Mouse (Mus musculus): ENCODE measurements at regions not wholly inside any gene's neighbourhood (a gene's known extent, or its start where the extent isn't known, plus 50 kb on each side); places are given as distances from the start of the nearest gene placed in this dataset.
A peak's percentile ranks its signal among the peaks of the same experiment; 100 is the strongest.

DNA sequence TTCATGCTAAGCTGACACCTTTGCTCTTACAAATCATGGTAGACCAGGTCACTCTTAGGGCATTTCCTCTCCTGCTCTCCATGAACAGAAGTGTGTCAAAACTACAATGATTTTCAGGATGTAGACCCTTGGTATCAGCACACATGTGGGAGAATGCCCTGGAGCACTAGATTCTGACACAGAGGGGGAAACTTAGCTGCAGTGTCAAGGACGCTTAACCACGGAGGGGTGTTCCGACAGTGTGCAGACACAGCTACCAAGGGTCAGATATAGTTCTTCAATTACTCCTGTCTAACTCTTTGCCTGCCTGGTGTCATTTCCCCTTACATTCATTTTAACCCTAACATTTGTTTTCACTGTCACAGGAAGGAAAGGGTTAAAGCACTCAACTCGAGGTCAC, 226.4 kb upstream of the Adamts16 start:
- WGBS, result 3% methylated on average over 4 of the region's 4 CpGs
- Histone ChIP-seq H3K27me3 (replicated peaks; ENCODE audit: control insufficient read depth, insufficient read depth, low read length) (no peaks in the 10 kb centered on the region), H3K9ac (ENCODE audit: low read depth, low read length) (no peak overlapping the region), H3K27ac (replicated peaks; ENCODE audit: low read depth, low read length) (no peak overlapping the region), H3K4me1 (ENCODE audit: control insufficient read depth, insufficient read depth, low read length) (0 out of 2 replicates have a peak, but pooled peaks cover 11% of the 10 kb centered on the region), H3K9me3 (ENCODE audit: control insufficient read depth, low read length) (no peaks in the 10 kb centered on the region), H3K4me2 (ENCODE audit: low read depth, low read length) (no peak overlapping the region), H3K4me3 (ENCODE audit: low read depth, low read length) (no peak overlapping the region), H3K36me3 (ENCODE audit: control insufficient read depth, insufficient read depth, low read length) (no peaks in the 10 kb centered on the region)
- ATAC-seq (ENCODE audit: low read depth), result no peak
- DNase-seq (ENCODE audit: low spot score), result no peak

DNA sequence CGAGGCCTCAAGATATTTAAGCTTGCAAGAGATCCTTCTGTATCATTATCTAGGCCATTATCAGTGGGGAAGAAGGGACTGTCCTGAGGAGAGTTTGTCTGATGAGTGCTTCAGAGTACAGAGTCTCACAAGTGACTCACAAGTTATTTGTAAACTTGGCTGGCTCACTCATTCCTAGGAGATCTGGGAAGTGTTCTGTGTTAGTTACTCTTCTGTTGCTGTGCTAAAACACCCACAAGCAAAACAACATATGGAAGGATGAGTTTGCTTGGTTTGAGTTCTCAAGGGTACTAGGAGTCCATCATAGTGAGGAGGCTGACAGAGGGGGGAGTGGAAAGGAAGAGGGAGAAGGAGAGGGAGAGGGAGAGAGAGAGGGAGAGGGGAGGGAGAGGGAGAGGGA, 224.0 kb upstream of the Adamts16 start:
- H3K9me3 ChIP-seq (ENCODE audit: control insufficient read depth, low read length), result no peaks in the 10 kb centered on the region
- H3K27ac ChIP-seq (replicated peaks; ENCODE audit: low read depth, low read length), result no peak overlapping the region
- DNase-seq (ENCODE audit: low spot score) (peak; percentile 34), ATAC-seq (ENCODE audit: low read depth) (no peak)
- no peak overlapping the region for H3K4me3 ChIP-seq (ENCODE audit: low read depth, low read length)
- H3K4me1 ChIP-seq (ENCODE audit: control insufficient read depth, insufficient read depth, low read length), result 0 out of 2 replicates have a peak, but pooled peaks cover 11% of the 10 kb centered on the region
- no peak overlapping the region for H3K9ac ChIP-seq (ENCODE audit: low read depth, low read length)
- no peak overlapping the region for H3K4me2 ChIP-seq (ENCODE audit: low read depth, low read length)
- H3K27me3 ChIP-seq (replicated peaks; ENCODE audit: control insufficient read depth, insufficient read depth, low read length), result no peaks in the 10 kb centered on the region
- no peaks in the 10 kb centered on the region for H3K36me3 ChIP-seq (ENCODE audit: control insufficient read depth, insufficient read depth, low read length)
- 48% methylated on average over 1 of the region's 1 CpGs for WGBS

DNA sequence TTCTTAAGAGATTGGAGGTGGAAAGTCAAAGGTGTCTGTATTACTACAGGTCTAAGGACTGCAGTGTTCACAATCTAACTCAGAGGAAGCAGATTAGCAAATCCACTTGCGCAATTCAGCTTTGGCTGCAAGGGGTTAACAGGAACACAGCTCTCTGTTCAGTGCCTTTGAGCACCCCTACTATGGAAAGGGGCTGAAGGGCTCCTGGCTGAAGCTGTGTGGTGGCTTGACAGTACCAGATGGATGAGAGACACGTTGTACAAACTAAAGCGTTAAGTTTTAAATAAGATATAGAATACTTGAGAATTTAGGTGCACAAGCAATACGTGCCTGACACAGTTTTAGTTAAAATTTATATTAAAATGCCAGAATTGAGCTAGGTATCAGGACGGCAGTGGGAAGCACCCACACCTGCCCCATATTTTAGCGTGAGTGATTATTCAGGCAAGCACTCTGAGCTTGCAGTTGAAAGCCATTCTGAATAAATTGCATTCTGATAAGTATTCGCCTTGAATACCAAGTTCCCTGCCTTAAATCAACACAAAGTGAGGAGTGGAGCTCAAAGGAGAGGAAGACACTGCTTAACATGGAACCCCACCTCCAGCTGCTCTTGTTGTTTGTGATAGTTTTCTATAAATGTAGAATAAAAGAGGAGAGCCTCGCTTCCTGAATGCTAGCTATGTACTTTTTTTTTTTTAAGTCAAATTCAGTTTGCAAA, 223.1 kb upstream of the Adamts16 start:
- no peaks in the 10 kb centered on the region for H3K27me3 ChIP-seq (replicated peaks; ENCODE audit: control insufficient read depth, insufficient read depth, low read length)
- 0 out of 2 replicates have a peak, but pooled peaks cover 11% of the 10 kb centered on the region for H3K4me1 ChIP-seq (ENCODE audit: control insufficient read depth, insufficient read depth, low read length)
- no peak overlapping the region for H3K9ac ChIP-seq (ENCODE audit: low read depth, low read length)
- H3K4me2 ChIP-seq (ENCODE audit: low read depth, low read length), result no peak overlapping the region
- no peak for ATAC-seq (ENCODE audit: low read depth)
- 66% methylated on average over 8 of the region's 8 CpGs for WGBS
- no peak overlapping the region for H3K4me3 ChIP-seq (ENCODE audit: low read depth, low read length)
- no peaks in the 10 kb centered on the region for H3K9me3 ChIP-seq (ENCODE audit: control insufficient read depth, low read length)
- no peak overlapping the region for H3K27ac ChIP-seq (replicated peaks; ENCODE audit: low read depth, low read length)
- no peaks in the 10 kb centered on the region for H3K36me3 ChIP-seq (ENCODE audit: control insufficient read depth, insufficient read depth, low read length)
- DNase-seq (ENCODE audit: low spot score), result no peak

- Histone ChIP-seq H3K27me3 (replicated peaks; ENCODE audit: control insufficient read depth, insufficient read depth, low read length) (peaks cover 4% of the 10 kb centered on the region; the same call in 1 of the 2 replicates), H3K9ac (ENCODE audit: low read depth, low read length) (no peak overlapping the region), H3K4me2 (ENCODE audit: low read depth, low read length) (no peak overlapping the region), H3K27ac (replicated peaks; ENCODE audit: low read depth, low read length) (no peak overlapping the region), H3K4me3 (ENCODE audit: low read depth, low read length) (no peak overlapping the region), H3K9me3 (ENCODE audit: control insufficient read depth, low read length) (no peaks in the 10 kb centered on the region), H3K36me3 (ENCODE audit: control insufficient read depth, insufficient read depth, low read length) (no peaks in the 10 kb centered on the region), H3K4me1 (ENCODE audit: control insufficient read depth, insufficient read depth, low read length) (0 out of 2 replicates have a peak, but pooled peaks cover 5% of the 10 kb centered on the region)
- ATAC-seq (ENCODE audit: low read depth) (no peak), DNase-seq (ENCODE audit: low spot score) (peak; percentile 11)
- 61% methylated on average over 21 of the region's 21 CpGs for WGBS
Measured at GRCm38 (mm10) chr13:71053361-71054264, 212.0 kb upstream of the Adamts16 start.

GRCm38 (mm10) chr13:71050646-71051045, 209.0 kb upstream of the Adamts16 start:
- H3K27ac ChIP-seq (replicated peaks; ENCODE audit: low read depth, low read length), result no peak overlapping the region
- H3K36me3 ChIP-seq (ENCODE audit: control insufficient read depth, insufficient read depth, low read length), result no peaks in the 10 kb centered on the region
- H3K27me3 ChIP-seq (replicated peaks; ENCODE audit: control insufficient read depth, insufficient read depth, low read length), result peaks cover 4% of the 10 kb centered on the region; the same call in 1 of the 2 replicates
- peak; percentile 72 for DNase-seq (ENCODE audit: low spot score)
- H3K4me3 ChIP-seq (ENCODE audit: low read depth, low read length), result no peak overlapping the region
- no peak overlapping the region for H3K9ac ChIP-seq (ENCODE audit: low read depth, low read length)
- 0 out of 2 replicates have a peak, but pooled peaks cover 5% of the 10 kb centered on the region for H3K4me1 ChIP-seq (ENCODE audit: control insufficient read depth, insufficient read depth, low read length)
- ATAC-seq (ENCODE audit: low read depth), result no peak
- H3K9me3 ChIP-seq (ENCODE audit: control insufficient read depth, low read length), result no peaks in the 10 kb centered on the region
- H3K4me2 ChIP-seq (ENCODE audit: low read depth, low read length), result peak overlapping the region; percentile 42
- WGBS, result 22% methylated on average over 13 of the region's 13 CpGs

GRCm38 (mm10) chr13:71036000-71036399, 194.4 kb upstream of the Adamts16 start:
- H3K4me3 ChIP-seq (ENCODE audit: low read depth, low read length), result no peak overlapping the region
- no peaks in the 10 kb centered on the region for H3K9me3 ChIP-seq (ENCODE audit: control insufficient read depth, low read length)
- H3K4me1 ChIP-seq (ENCODE audit: control insufficient read depth, insufficient read depth, low read length), result no peaks in the 10 kb centered on the region
- peak; percentile 5 for DNase-seq (ENCODE audit: low spot score)
- no peak overlapping the region for H3K9ac ChIP-seq (ENCODE audit: low read depth, low read length)
- no peak overlapping the region for H3K4me2 ChIP-seq (ENCODE audit: low read depth, low read length)
- ATAC-seq (ENCODE audit: low read depth), result no peak
- no peak overlapping the region for H3K27ac ChIP-seq (replicated peaks; ENCODE audit: low read depth, low read length)
- WGBS, result 48% methylated on average over 8 of the region's 8 CpGs
- no peaks in the 10 kb centered on the region for H3K36me3 ChIP-seq (ENCODE audit: control insufficient read depth, insufficient read depth, low read length)
- H3K27me3 ChIP-seq (replicated peaks; ENCODE audit: control insufficient read depth, insufficient read depth, low read length), result no peaks in the 10 kb centered on the region

DNA sequence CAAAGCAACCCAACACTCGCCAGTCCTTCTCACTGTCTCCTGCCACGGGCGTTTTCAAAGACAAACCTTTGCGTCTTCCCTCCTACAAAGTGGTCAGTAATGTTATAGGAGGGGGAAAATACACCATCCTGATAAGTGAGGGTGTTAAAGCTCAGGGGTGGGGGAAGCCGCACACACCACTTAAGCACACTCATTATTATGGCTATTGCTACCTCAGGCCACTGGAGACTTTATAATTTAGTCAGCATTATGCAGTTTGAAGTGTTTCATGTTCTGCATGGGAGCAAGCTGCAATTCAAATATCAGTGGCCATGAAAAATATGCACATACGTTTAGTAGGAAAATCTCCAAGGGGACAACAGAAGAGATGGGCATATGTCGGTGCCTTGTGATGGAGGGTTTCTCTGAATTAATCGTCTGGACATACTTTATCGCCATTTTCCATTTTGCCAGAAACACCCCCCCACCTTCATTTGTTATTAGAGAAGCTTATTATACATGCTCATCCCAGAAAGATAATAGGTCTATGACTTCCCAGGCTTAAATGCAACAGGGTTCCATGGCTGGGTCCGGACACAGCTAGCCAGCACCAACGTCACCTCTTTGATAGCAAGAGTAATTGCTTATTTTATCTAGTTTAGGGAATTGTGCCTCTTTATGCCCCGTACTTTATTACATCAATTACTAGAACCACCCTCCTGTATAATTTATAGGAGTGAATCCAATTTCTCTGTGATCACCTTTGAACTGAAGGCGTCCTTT, 193.5 kb upstream of the Adamts16 start:
- no peak for DNase-seq (ENCODE audit: low spot score)
- H3K9ac ChIP-seq (ENCODE audit: low read depth, low read length), result no peak overlapping the region
- no peaks in the 10 kb centered on the region for H3K27me3 ChIP-seq (replicated peaks; ENCODE audit: control insufficient read depth, insufficient read depth, low read length)
- H3K36me3 ChIP-seq (ENCODE audit: control insufficient read depth, insufficient read depth, low read length), result no peaks in the 10 kb centered on the region
- no peak overlapping the region for H3K4me3 ChIP-seq (ENCODE audit: low read depth, low read length)
- 83% methylated on average over 13 of the region's 13 CpGs for WGBS
- no peaks in the 10 kb centered on the region for H3K9me3 ChIP-seq (ENCODE audit: control insufficient read depth, low read length)
- no peak for ATAC-seq (ENCODE audit: low read depth)
- no peak overlapping the region for H3K27ac ChIP-seq (replicated peaks; ENCODE audit: low read depth, low read length)
- no peak overlapping the region for H3K4me2 ChIP-seq (ENCODE audit: low read depth, low read length)
- no peaks in the 10 kb centered on the region for H3K4me1 ChIP-seq (ENCODE audit: control insufficient read depth, insufficient read depth, low read length)

DNA sequence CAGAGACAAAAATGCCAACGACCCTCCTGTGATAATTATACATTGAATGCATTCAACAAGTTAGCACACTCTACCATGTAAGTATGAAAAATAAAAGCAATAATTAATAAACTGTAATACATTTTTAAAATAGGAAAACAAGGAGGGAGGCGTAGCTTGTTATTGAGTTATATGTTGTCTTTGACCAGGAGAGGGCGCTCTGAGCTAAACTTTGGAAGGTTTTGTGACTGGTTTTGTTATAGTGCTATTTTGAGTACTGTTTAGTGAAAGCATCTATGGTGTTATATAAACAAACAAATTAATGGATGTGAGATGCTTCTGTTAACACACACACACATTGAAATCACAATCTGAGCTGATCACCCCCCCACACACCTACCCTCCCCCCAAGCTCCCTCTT, 166.6 kb upstream of the Adamts16 start:
- peak; percentile 86 for DNase-seq (ENCODE audit: low spot score)
- no peak for ATAC-seq (ENCODE audit: low read depth)
- H3K4me2 ChIP-seq (ENCODE audit: low read depth, low read length), result no peak overlapping the region

More for the DNA sequence above, 166.6 kb upstream of the Adamts16 start:
- Histone ChIP-seq H3K9ac (ENCODE audit: low read depth, low read length) (no peak overlapping the region), H3K27ac (replicated peaks; ENCODE audit: low read depth, low read length) (no peak overlapping the region), H3K9me3 (ENCODE audit: control insufficient read depth, low read length) (no peaks in the 10 kb centered on the region), H3K4me1 (ENCODE audit: control insufficient read depth, insufficient read depth, low read length) (no peaks in the 10 kb centered on the region), H3K27me3 (replicated peaks; ENCODE audit: control insufficient read depth, insufficient read depth, low read length) (peaks cover 10% of the 10 kb centered on the region; the same call in 1 of the 2 replicates), H3K36me3 (ENCODE audit: control insufficient read depth, insufficient read depth, low read length) (no peaks in the 10 kb centered on the region), H3K4me3 (ENCODE audit: low read depth, low read length) (no peak overlapping the region)
- WGBS, result 17% methylated on average over 3 of the region's 3 CpGs

Data from embryonic facial prominence, embryonic 14.5 days (tissue).